Mouse (Mus musculus) midbrain, embryonic 16.5 days (tissue): Measurements from ENCODE around the gene Lrrc37a. TPM values are rescaled to one million over a fixed set of nuclear protein-coding genes. Genes with fewer than 3 reads are reported as not detected.
"Not testable (repeated sequence)": the region's sequence is repeated elsewhere in the genome, so short reads cannot be mapped to it uniquely, and the experiment has no call there.

ENCODE experiments used
- ATAC-seq: fragments of 200-750 bp; cut with Nextera tagmentation; 2 replicates; pipeline ENCODE4 v1.8.0; 2017; ENCODE audit warnings: moderate TSS enrichment
- H3K27ac ChIP-seq: fragments of 300-500 bp; sonication (generic); 2 replicates; pipeline ENCODE4 v1.5.1; 2014; ENCODE audit warnings: mild to moderate bottlenecking, low read length, mixed read lengths
- H3K27me3 ChIP-seq: fragments of 300-500 bp; sonication (generic); 2 replicates; pipeline ENCODE4 v1.6.1; 2014; ENCODE audit warnings: low read depth, low read length, mixed read lengths; ENCODE audit not compliant: control insufficient read depth, insufficient read depth
- H3K36me3 ChIP-seq: fragments of 300-500 bp; sonication (generic); 2 replicates; pipeline ENCODE4 v1.6.1; 2014; ENCODE audit warnings: mild to moderate bottlenecking, low read length, moderate library complexity, mixed read lengths; ENCODE audit not compliant: control insufficient read depth, insufficient read depth
- H3K4me1 ChIP-seq: fragments of 300-500 bp; sonication (generic); 2 replicates; pipeline ENCODE4 v1.6.1; 2014; ENCODE audit warnings: mild to moderate bottlenecking, low read length, mixed read lengths; ENCODE audit not compliant: control insufficient read depth, insufficient read depth
- H3K4me2 ChIP-seq: fragments of 300-500 bp; sonication (generic); 2 replicates; pipeline ENCODE4 v1.6.1; 2014; ENCODE audit warnings: mild to moderate bottlenecking, low read length, mixed read lengths
- H3K4me3 ChIP-seq: fragments of 300-500 bp; sonication (generic); 2 replicates; pipeline ENCODE4 v1.5.1; 2014; ENCODE audit warnings: low read depth, mild to moderate bottlenecking, low read length, moderate library complexity, mixed read lengths
- H3K9ac ChIP-seq: fragments of 300-500 bp; sonication (generic); 2 replicates; pipeline ENCODE4 v1.6.1; 2014; ENCODE audit warnings: low read depth, low read length, mixed read lengths
- H3K9me3 ChIP-seq: fragments of 300-500 bp; sonication (generic); replicated peaks from 2 replicates; pipeline ENCODE4 v1.6.1; 2014; ENCODE audit warnings: mild to moderate bottlenecking, low read length, mixed read lengths; ENCODE audit not compliant: control insufficient read depth, poor library complexity, severe bottlenecking
- WGBS: fragments of 180-500 bp; shearing (Covaris S2); extraction: QIAGEN DNeasy Blood & Tissue Kit; methylation state at CpG from one replicate; pipeline ENCODE4 v1.1.7; 2014; 5-methylcytosine and 5-hydroxymethylcytosine counted together
- polyA plus RNA-seq: library from polyadenylated mRNA; unstranded; fragments of >200 nt; fragmentation: Nextera tagmentation; extraction: Ambion mirVana; gene quantifications from 2 replicates; pipeline ENCODE4 v1.2.1, GENCODE M21; 2015

The Lrrc37a gene
- polyA plus RNA-seq = not detected in 2 replicates

- no peaks in the 10 kb centered on the region for H3K27me3 ChIP-seq
- no peak for ATAC-seq
- no peaks in the 10 kb centered on the region for H3K9me3 ChIP-seq
- no peaks in the 10 kb centered on the region for H3K36me3 ChIP-seq
- no peaks in the 10 kb centered on the region for H3K4me1 ChIP-seq
- H3K4me3 ChIP-seq = no peak within 1 kb of the TSS
- H3K27ac ChIP-seq = no peak within 1 kb of the TSS
- no peak within 1 kb of the TSS for H3K9ac ChIP-seq
- WGBS = 94% methylated on average over 12 of the region's 12 CpGs
- H3K4me2 ChIP-seq = no peak within 1 kb of the TSS
Measured at GRCm38 (mm10) chr11:103504497-103504896, at the start of gene Lrrc37a. Lrrc37a (minus strand) TSS chr11:103504597.

- not testable (repeated sequence) for ATAC-seq, H3K4me3 ChIP-seq, H3K4me1 ChIP-seq, H3K4me2 ChIP-seq, H3K27ac ChIP-seq, H3K27me3 ChIP-seq, H3K9ac ChIP-seq, H3K36me3 ChIP-seq, H3K9me3 ChIP-seq
- WGBS = 16% methylated on average over 1 of the region's 1 CpGs
Measured at GRCm38 (mm10) chr11:103534973-103535372, 30.6 kb upstream of the Lrrc37a start.

- no peaks in the 10 kb centered on the region for H3K4me1 ChIP-seq
- no peak for ATAC-seq
- peaks cover 6% of the 10 kb centered on the region; the same call in 1 of the 2 replicates for H3K9me3 ChIP-seq
- no peak overlapping the region for H3K27ac ChIP-seq
- H3K4me2 ChIP-seq = no peak overlapping the region
- no peaks in the 10 kb centered on the region for H3K27me3 ChIP-seq
- WGBS = 81% methylated on average over 2 of the region's 2 CpGs
- H3K36me3 ChIP-seq = no peaks in the 10 kb centered on the region
- H3K4me3 ChIP-seq = no peak overlapping the region
- H3K9ac ChIP-seq = no peak overlapping the region
Measured at GRCm38 (mm10) chr11:103512111-103512510, 7.7 kb upstream of the Lrrc37a start.

GRCm38 (mm10) chr11:103464443-103464842 lies 40.0 kb downstream of the Lrrc37a start:
- H3K4me1 ChIP-seq = no peaks in the 10 kb centered on the region
- no peaks in the 10 kb centered on the region for H3K9me3 ChIP-seq
- ATAC-seq = no peak
- no peak overlapping the region for H3K4me2 ChIP-seq
- no peak overlapping the region for H3K27ac ChIP-seq
- 71% methylated on average over 7 of the region's 7 CpGs for WGBS
- H3K27me3 ChIP-seq = no peaks in the 10 kb centered on the region
- H3K36me3 ChIP-seq = no peaks in the 10 kb centered on the region
- H3K4me3 ChIP-seq = no peak overlapping the region
- no peak overlapping the region for H3K9ac ChIP-seq

GRCm38 (mm10) chr11:103451105-103451504 lies 53.3 kb downstream of the Lrrc37a start:
- not testable (repeated sequence) for H3K27me3 ChIP-seq, H3K9me3 ChIP-seq, H3K27ac ChIP-seq, H3K4me3 ChIP-seq, H3K4me1 ChIP-seq, ATAC-seq, H3K4me2 ChIP-seq, H3K36me3 ChIP-seq, H3K9ac ChIP-seq
- 32% methylated on average over 1 of the region's 1 CpGs for WGBS

GRCm38 (mm10) chr11:103449721-103450120 lies 54.7 kb downstream of the Lrrc37a start:
- H3K9ac ChIP-seq, H3K4me3 ChIP-seq, H3K36me3 ChIP-seq, H3K4me2 ChIP-seq, H3K4me1 ChIP-seq, H3K27me3 ChIP-seq, H3K27ac ChIP-seq, ATAC-seq, H3K9me3 ChIP-seq: not testable (repeated sequence)
- WGBS = 96% methylated on average over 14 of the region's 14 CpGs

- no peak overlapping the region for H3K4me3 ChIP-seq
- no peaks in the 10 kb centered on the region for H3K36me3 ChIP-seq
- no peak overlapping the region for H3K4me2 ChIP-seq
- H3K27ac ChIP-seq = no peak overlapping the region
- WGBS = 93% methylated on average over 3 of the region's 3 CpGs
- no peak overlapping the region for H3K9ac ChIP-seq
- no peaks in the 10 kb centered on the region for H3K4me1 ChIP-seq
- no peak for ATAC-seq
- H3K9me3 ChIP-seq = no peaks in the 10 kb centered on the region
- H3K27me3 ChIP-seq = no peaks in the 10 kb centered on the region
Measured at GRCm38 (mm10) chr11:103443678-103444077, 60.7 kb downstream of the Lrrc37a start.

GRCm38 (mm10) chr11:103436282-103436681 lies 68.1 kb downstream of the Lrrc37a start:
- 84% methylated on average over 5 of the region's 5 CpGs for WGBS
- ATAC-seq = no peak
- no peak overlapping the region for H3K27ac ChIP-seq
- H3K9ac ChIP-seq = no peak overlapping the region
- H3K36me3 ChIP-seq = no peaks in the 10 kb centered on the region
- H3K4me2 ChIP-seq = no peak overlapping the region
- no peaks in the 10 kb centered on the region for H3K27me3 ChIP-seq
- H3K9me3 ChIP-seq = no peaks in the 10 kb centered on the region
- no peak overlapping the region for H3K4me3 ChIP-seq
- no peaks in the 10 kb centered on the region for H3K4me1 ChIP-seq

GRCm38 (mm10) chr11:103425031-103425430 lies 79.4 kb downstream of the Lrrc37a start:
- no peak for ATAC-seq
- Histone ChIP-seq H3K9me3 (no peaks in the 10 kb centered on the region), H3K4me2 (no peak overlapping the region), H3K4me3 (no peak overlapping the region), H3K36me3 (no peaks in the 10 kb centered on the region), H3K9ac (no peak overlapping the region), H3K27ac (no peak overlapping the region), H3K27me3 (no peaks in the 10 kb centered on the region), H3K4me1 (no peaks in the 10 kb centered on the region)
- 36% methylated on average over 5 of the region's 5 CpGs for WGBS

- H3K4me1 ChIP-seq = no peaks in the 10 kb centered on the region
- 85% methylated on average over 13 of the region's 13 CpGs for WGBS
- no peaks in the 10 kb centered on the region for H3K27me3 ChIP-seq
- no peaks in the 10 kb centered on the region for H3K36me3 ChIP-seq
- H3K9ac ChIP-seq = no peak overlapping the region
- no peaks in the 10 kb centered on the region for H3K9me3 ChIP-seq
- no peak overlapping the region for H3K27ac ChIP-seq
- ATAC-seq = no peak
- no peak overlapping the region for H3K4me3 ChIP-seq
- H3K4me2 ChIP-seq = no peak overlapping the region
Measured at GRCm38 (mm10) chr11:103419667-103420066, 84.7 kb downstream of the Lrrc37a start.
